Mouse (Mus musculus) lung, embryonic 16.5 days (tissue): ENCODE measurements around the gene Akap6. TPM values are rescaled to one million over a fixed set of nuclear protein-coding genes. Genes with fewer than 3 reads are reported as not detected.

Experiments used
- ATAC-seq: fragments of 200-750 bp; cut with Nextera tagmentation; 2 replicates; pipeline ENCODE4 v1.8.0; 2017; ENCODE audit warnings: low read depth, mild to moderate bottlenecking, moderate library complexity
- H3K27ac ChIP-seq: fragments of 300-500 bp; sonication (generic); 2 replicates; pipeline ENCODE4 v1.5.1; 2014; ENCODE audit warnings: mild to moderate bottlenecking, control low read depth, low read length
- H3K27me3 ChIP-seq: fragments of 300-500 bp; sonication (generic); 2 replicates; pipeline ENCODE4 v1.6.1; 2014; ENCODE audit warnings: low read depth, low read length, mixed read lengths; ENCODE audit not compliant: control insufficient read depth, insufficient read depth
- H3K36me3 ChIP-seq: fragments of 300-500 bp; sonication (generic); 2 replicates; pipeline ENCODE4 v1.6.1; 2014; ENCODE audit warnings: low read length; ENCODE audit not compliant: control insufficient read depth, insufficient read depth
- H3K4me1 ChIP-seq: fragments of 300-500 bp; sonication (generic); replicated peaks from 2 replicates; pipeline ENCODE4 v1.6.1; 2014; ENCODE audit warnings: low read length, mixed read lengths; ENCODE audit not compliant: control insufficient read depth, insufficient read depth
- H3K4me2 ChIP-seq: fragments of 300-500 bp; sonication (generic); 2 replicates; pipeline ENCODE4 v1.6.1; 2014; ENCODE audit warnings: low read depth, low read length, control low read depth
- H3K4me3 ChIP-seq: fragments of 300-500 bp; sonication (generic); 2 replicates; pipeline ENCODE4 v1.5.1; 2014; ENCODE audit warnings: mild to moderate bottlenecking, low read length, control low read depth
- H3K9ac ChIP-seq: fragments of 300-500 bp; sonication (generic); 2 replicates; pipeline ENCODE4 v1.6.1; 2014; ENCODE audit warnings: low read length, control low read depth
- H3K9me3 ChIP-seq: fragments of 300-500 bp; sonication (generic); 2 replicates; pipeline ENCODE4 v1.6.1; 2016; ENCODE audit warnings: low read length; ENCODE audit not compliant: control insufficient read depth
- WGBS: fragments of 180-500 bp; shearing (Covaris S2); extraction: QIAGEN DNeasy Blood & Tissue Kit; methylation state at CpG from one replicate; pipeline ENCODE4 v1.1.7; 2014; 5-methylcytosine and 5-hydroxymethylcytosine counted together
- polyA plus RNA-seq: library from polyadenylated mRNA; unstranded; fragments of >200 nt; fragmentation: Nextera tagmentation; extraction: Ambion mirVana; gene quantifications from 2 replicates; pipeline ENCODE4 v1.2.1, GENCODE M21; 2015

The Akap6 gene
- polyA plus RNA-seq, 1 experiment from 2014 or later: 0.64 TPM

- H3K4me3 ChIP-seq: no peak overlapping the region
- H3K9ac ChIP-seq: no peak overlapping the region
- no peaks in the 10 kb centered on the region for H3K9me3 ChIP-seq
- no peaks in the 10 kb centered on the region for H3K36me3 ChIP-seq
- H3K4me1 ChIP-seq: peaks cover 23% of the 10 kb centered on the region
- WGBS: 50% methylated on average over 9 of the region's 9 CpGs
- H3K27ac ChIP-seq: peak overlapping the region; percentile 48; the same call in 1 of the 2 replicates
- H3K27me3 ChIP-seq: no peaks in the 10 kb centered on the region
- H3K4me2 ChIP-seq: no peak overlapping the region
- no peak for ATAC-seq
Measured at GRCm38 (mm10) chr12:52831782-52832181, 132.6 kb downstream of the Akap6 start.

- H3K4me3 ChIP-seq: no peak overlapping the region
- H3K9me3 ChIP-seq: no peaks in the 10 kb centered on the region
- WGBS: 6% methylated on average over 4 of the region's 4 CpGs
- no peak overlapping the region for H3K4me2 ChIP-seq
- no peaks in the 10 kb centered on the region for H3K27me3 ChIP-seq
- peaks cover 23% of the 10 kb centered on the region for H3K4me1 ChIP-seq
- H3K36me3 ChIP-seq: no peaks in the 10 kb centered on the region
- no peak for ATAC-seq
- no peak overlapping the region for H3K27ac ChIP-seq
- no peak overlapping the region for H3K9ac ChIP-seq
Measured at GRCm38 (mm10) chr12:52832230-52832629, 133.0 kb downstream of the Akap6 start.

DNA sequence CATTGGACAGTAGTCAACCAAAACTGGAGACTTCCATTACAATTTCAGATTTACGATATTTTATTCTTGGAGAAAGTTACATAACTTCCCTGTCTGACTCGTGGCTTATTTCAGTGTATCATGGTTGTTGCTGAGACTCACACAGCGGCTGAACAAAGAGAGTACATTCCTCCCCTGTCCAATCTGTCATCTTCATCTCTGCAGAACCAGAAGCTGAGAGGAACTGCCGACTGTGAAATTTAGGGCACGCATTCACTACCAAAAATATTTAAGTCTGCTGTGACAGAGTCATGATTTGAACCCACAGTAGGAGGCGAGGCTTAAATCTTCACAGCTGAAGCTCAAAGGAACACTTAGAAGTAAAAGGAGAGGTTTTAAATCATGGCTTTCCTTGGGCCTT is 134.0 kb downstream of the Akap6 start:
- ATAC-seq: no peak
- Histone ChIP-seq H3K4me3 (no peak overlapping the region), H3K27ac (no peak overlapping the region), H3K9me3 (no peaks in the 10 kb centered on the region), H3K9ac (no peak overlapping the region), H3K36me3 (no peaks in the 10 kb centered on the region), H3K4me1 (peaks cover 23% of the 10 kb centered on the region), H3K27me3 (no peaks in the 10 kb centered on the region), H3K4me2 (no peak overlapping the region)
- WGBS: 41% methylated on average over 6 of the region's 6 CpGs

DNA sequence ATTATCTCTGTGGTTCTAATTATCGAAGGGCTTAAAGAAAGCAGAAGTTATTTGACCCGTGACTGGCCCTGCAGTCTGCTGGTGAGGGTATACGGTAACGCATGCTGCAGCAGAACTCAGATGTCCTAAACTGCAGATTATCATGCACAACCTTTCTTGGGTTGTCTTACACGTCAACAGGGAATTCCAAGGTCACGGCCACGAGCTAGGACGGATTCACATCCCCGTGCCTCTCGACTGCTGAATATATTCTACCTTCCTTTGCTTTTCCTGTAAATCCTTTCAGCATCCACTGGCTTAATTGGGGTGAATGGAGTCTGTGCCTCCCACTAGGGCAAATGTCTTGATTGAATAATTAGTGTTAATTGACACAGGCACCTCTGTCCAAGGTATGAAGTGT is 134.9 kb downstream of the Akap6 start:
- no peaks in the 10 kb centered on the region for H3K27me3 ChIP-seq
- H3K9ac ChIP-seq: no peak overlapping the region
- no peaks in the 10 kb centered on the region for H3K9me3 ChIP-seq
- ATAC-seq: no peak
- no peak overlapping the region for H3K27ac ChIP-seq
- WGBS: 38% methylated on average over 10 of the region's 10 CpGs
- H3K4me3 ChIP-seq: no peak overlapping the region
- no peaks in the 10 kb centered on the region for H3K36me3 ChIP-seq
- no peak overlapping the region for H3K4me2 ChIP-seq
- H3K4me1 ChIP-seq: peaks cover 21% of the 10 kb centered on the region

- Histone ChIP-seq H3K9ac (peak overlapping the region; percentile 11; the same call in 1 of the 2 replicates), H3K4me3 (no peak overlapping the region), H3K4me2 (peak overlapping the region; percentile 40; the same call in 1 of the 2 replicates), H3K4me1 (peaks cover 21% of the 10 kb centered on the region), H3K9me3 (no peaks in the 10 kb centered on the region), H3K27me3 (no peaks in the 10 kb centered on the region), H3K36me3 (no peaks in the 10 kb centered on the region), H3K27ac (peak overlapping the region; percentile 82)
- ATAC-seq: peak; percentile 11; the same call in 1 of the 2 replicates
- WGBS: 56% methylated on average over 6 of the region's 6 CpGs
Measured at GRCm38 (mm10) chr12:52834781-52835279, 135.6 kb downstream of the Akap6 start.

- 14% methylated on average over 6 of the region's 6 CpGs for WGBS
Measured at GRCm38 (mm10) chr12:52835291-52835742, 136.1 kb downstream of the Akap6 start.

DNA sequence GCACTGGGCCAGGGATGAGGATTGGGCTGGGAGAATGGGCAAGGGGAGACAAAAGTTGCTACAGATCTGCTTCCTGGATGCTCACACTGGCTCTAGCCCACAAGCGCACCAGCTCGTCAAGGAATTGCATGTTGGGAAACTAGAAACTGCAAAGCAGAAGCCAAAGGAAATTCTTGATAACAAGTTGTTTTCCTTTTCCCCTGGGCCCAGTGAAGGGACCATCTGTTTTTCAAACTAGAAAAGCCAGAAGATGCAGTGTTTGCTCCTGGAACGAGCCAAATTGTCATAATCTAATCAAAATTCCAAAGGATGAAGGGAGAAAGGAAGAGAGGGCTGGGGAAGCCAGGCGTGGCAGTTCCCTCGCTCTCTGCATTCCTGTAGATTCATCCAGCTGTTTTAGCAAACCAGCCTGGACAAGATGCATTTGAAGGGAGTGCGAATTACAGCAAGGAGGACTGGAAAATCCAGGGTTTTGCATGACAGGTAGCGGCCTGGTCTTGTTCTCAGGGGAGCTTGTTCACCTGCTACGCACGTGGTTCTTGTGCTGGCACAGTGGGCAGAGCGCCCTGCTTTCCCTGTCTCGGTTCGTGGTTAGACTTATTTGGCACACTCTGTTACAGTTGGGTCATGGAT is 136.8 kb downstream of the Akap6 start:
- Histone ChIP-seq H3K9ac (peak overlapping the region; percentile 19; the same call in 1 of the 2 replicates), H3K9me3 (no peaks in the 10 kb centered on the region), H3K4me1 (peaks cover 21% of the 10 kb centered on the region), H3K4me3 (no peak overlapping the region), H3K27ac (peak overlapping the region; percentile 82), H3K4me2 (peak overlapping the region; percentile 40), H3K36me3 (no peaks in the 10 kb centered on the region), H3K27me3 (no peaks in the 10 kb centered on the region)
- peak; percentile 56 for ATAC-seq
- 43% methylated on average over 12 of the region's 12 CpGs for WGBS

More at GRCm38 (mm10) chr12:52835291-52835742, 136.1 kb downstream of the Akap6 start:
- H3K4me1 ChIP-seq: peaks cover 21% of the 10 kb centered on the region
- peak overlapping the region; percentile 40 for H3K4me2 ChIP-seq
- H3K4me3 ChIP-seq: no peak overlapping the region; the same call in 1 of the 2 replicates
- peak; percentile 75 for ATAC-seq
- no peaks in the 10 kb centered on the region for H3K36me3 ChIP-seq
- no peaks in the 10 kb centered on the region for H3K9me3 ChIP-seq
- H3K27me3 ChIP-seq: no peaks in the 10 kb centered on the region
- H3K27ac ChIP-seq: peak overlapping the region; percentile 82
- H3K9ac ChIP-seq: no peak overlapping the region; the same call in 1 of the 2 replicates

GRCm38 (mm10) chr12:52845982-52846381 is 146.8 kb downstream of the Akap6 start:
- Histone ChIP-seq H3K36me3 (no peaks in the 10 kb centered on the region), H3K27ac (no peak overlapping the region), H3K4me2 (no peak overlapping the region), H3K9ac (no peak overlapping the region), H3K27me3 (no peaks in the 10 kb centered on the region), H3K4me3 (no peak overlapping the region), H3K9me3 (no peaks in the 10 kb centered on the region), H3K4me1 (no peaks in the 10 kb centered on the region)
- 86% methylated on average over 1 of the region's 1 CpGs for WGBS
- no peak for ATAC-seq

DNA sequence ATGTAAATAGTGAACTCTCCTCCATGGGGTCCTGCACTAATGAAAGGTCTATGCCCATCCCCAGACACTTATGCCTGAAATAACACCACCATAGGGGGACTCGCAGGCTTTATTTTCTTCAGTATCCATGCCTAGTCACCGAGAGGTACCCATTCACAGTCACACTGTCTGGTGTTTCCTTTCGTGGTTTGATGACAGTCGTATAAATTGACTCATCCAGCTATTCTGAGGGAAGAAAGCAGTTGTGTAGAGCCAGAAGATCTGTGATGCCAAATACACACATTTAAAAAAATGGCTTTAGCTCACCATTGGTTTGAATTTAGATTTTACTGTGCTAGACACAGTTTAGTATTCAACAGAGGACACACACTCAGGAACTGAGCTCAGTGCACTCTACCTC is 147.8 kb downstream of the Akap6 start:
- no peak overlapping the region for H3K4me2 ChIP-seq
- 89% methylated on average over 4 of the region's 4 CpGs for WGBS
- ATAC-seq: no peak
- no peak overlapping the region for H3K4me3 ChIP-seq
- no peak overlapping the region for H3K9ac ChIP-seq
- H3K27ac ChIP-seq: no peak overlapping the region
- H3K9me3 ChIP-seq: no peaks in the 10 kb centered on the region
- H3K4me1 ChIP-seq: no peaks in the 10 kb centered on the region
- no peaks in the 10 kb centered on the region for H3K36me3 ChIP-seq
- no peaks in the 10 kb centered on the region for H3K27me3 ChIP-seq
